Mouse (Mus musculus): ENCODE measurements around the gene Idua. TPM values are rescaled to one million over a fixed set of nuclear protein-coding genes. Genes with fewer than 3 reads are reported as not detected.

Idua gene
- polyA plus RNA-seq, 1 experiment from 2014 or later: 15.5 TPM

DNA sequence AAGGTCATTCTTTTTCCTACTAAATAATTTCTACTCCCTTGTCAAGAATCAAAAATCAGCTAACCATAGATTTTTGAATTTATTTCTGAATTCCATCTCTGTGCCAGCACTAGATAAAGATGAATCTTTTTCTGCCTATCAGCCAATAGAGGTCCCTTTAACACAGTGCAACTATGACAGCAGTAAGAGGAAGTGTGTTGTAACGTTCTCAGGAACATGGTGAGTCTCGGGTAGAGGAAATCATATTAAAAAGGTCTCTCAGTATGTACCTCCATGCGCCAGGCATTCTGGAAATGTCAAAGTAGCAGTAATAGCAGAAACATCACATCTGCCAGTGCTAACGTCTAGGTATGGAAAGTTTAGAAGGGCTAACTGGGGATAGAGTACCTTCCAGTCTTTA, 24.0 kb upstream of the Idua start:
- Histone ChIP-seq H3K27me3 (ENCODE audit: control insufficient read depth, insufficient read depth, low read length) (no peaks in the 10 kb centered on the region), H3K9me3 (replicated peaks; ENCODE audit: control insufficient read depth, low read length) (no peaks in the 10 kb centered on the region), H3K4me2 (ENCODE audit: low read depth, low read length) (no peak overlapping the region), H3K36me3 (ENCODE audit: control insufficient read depth, insufficient read depth) (0 out of 2 replicates have a peak, but pooled peaks cover 2% of the 10 kb centered on the region), H3K27ac (ENCODE audit: low read length) (no peak overlapping the region), H3K9ac (ENCODE audit: low read length) (no peak overlapping the region), H3K4me1 (ENCODE audit: control insufficient read depth, insufficient read depth, low read length) (no peaks in the 10 kb centered on the region), H3K4me3 (ENCODE audit: low read length) (no peak overlapping the region)
- ATAC-seq (replicated peaks; ENCODE audit: extremely low read depth, insufficient read depth, low FRiP score): no peak
- WGBS: 65% methylated on average over 4 of the region's 4 CpGs

DNA sequence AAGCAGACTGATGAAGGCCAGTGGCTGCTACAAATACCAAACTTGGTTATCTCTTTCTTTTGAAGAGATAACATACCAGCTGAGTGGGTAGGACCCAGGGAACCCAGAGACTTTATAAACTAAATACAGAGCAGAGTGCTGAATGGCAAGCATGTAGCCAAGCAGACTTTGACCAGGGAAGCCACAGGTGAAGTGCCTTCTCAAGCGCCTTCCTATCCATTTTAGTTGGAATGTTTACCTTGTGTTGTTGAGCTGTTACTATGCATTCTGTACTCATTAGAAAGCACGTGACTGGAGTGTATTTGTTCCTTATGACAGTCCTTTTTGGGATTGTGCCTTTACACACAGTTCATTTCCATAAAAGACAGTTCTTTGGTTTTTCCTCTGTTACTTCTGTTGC, 16.5 kb upstream of the Idua start:
- Histone ChIP-seq H3K4me2 (ENCODE audit: low read depth, low read length) (no peak overlapping the region), H3K36me3 (ENCODE audit: control insufficient read depth, insufficient read depth) (peaks cover 24% of the 10 kb centered on the region), H3K9ac (ENCODE audit: low read length) (no peak overlapping the region), H3K4me3 (ENCODE audit: low read length) (no peak overlapping the region), H3K27me3 (ENCODE audit: control insufficient read depth, insufficient read depth, low read length) (no peaks in the 10 kb centered on the region), H3K4me1 (ENCODE audit: control insufficient read depth, insufficient read depth, low read length) (0 out of 2 replicates have a peak, but pooled peaks cover 3% of the 10 kb centered on the region), H3K27ac (ENCODE audit: low read length) (no peak overlapping the region), H3K9me3 (replicated peaks; ENCODE audit: control insufficient read depth, low read length) (no peaks in the 10 kb centered on the region)
- ATAC-seq (replicated peaks; ENCODE audit: extremely low read depth, insufficient read depth, low FRiP score): no peak
- 43% methylated on average over 2 of the region's 2 CpGs for WGBS

DNA sequence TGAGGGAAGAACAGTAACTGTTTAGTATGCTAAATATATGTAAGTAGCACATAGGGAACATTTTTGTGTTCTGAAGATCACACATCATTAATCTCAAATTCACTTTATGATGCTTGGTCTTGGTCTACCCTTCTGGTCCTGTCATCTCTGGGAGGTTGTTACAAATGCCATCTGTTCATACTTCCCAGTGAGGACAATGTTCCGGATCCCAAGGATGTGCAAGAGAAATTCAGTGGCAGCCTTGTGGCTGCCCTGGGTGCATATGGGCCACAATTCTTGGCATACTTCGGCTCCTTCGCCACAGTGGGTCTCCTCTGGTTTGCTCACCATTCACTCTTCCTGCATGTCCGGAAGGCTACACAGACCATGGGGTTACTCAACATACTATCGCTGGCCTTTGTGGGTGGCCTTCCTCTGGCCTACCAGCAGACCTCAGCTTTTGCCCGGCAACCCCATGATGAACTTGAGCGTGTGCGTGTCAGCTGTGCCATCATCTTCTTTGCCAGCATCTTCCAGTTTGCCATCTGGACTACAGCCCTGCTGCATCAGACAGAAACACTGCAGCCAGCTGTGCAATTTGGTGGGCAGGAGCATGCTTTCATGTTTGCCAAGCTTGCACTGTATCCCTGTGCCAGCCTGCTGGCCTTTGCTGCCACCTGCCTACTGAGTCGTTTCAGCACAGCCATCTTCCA, 14.3 kb upstream of the Idua start:
- WGBS: 85% methylated on average over 9 of the region's 9 CpGs
- no peak overlapping the region for H3K4me3 ChIP-seq (ENCODE audit: low read length)
- no peak for ATAC-seq (replicated peaks; ENCODE audit: extremely low read depth, insufficient read depth, low FRiP score)

DNA sequence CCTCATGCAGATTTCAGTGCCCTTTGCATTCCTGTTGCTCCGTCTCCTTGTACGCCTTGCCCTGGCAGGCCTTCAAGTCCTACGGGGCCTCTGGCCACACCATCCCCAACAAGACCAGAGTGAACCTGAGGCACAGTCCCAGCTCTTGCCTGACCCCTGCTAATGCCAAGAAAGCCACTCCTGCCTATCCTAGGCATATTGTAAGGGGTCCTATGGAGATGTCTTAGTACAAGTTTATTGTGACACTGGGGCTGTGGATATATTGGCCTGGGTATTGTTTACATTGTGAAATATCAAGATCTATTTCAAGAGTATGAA, 13.8 kb upstream of the Idua start:
- Histone ChIP-seq H3K4me3 (ENCODE audit: low read length) (no peak overlapping the region), H3K4me2 (ENCODE audit: low read depth, low read length) (no peak overlapping the region), H3K27me3 (ENCODE audit: control insufficient read depth, insufficient read depth, low read length) (no peaks in the 10 kb centered on the region), H3K9me3 (replicated peaks; ENCODE audit: control insufficient read depth, low read length) (no peaks in the 10 kb centered on the region), H3K27ac (ENCODE audit: low read length) (no peak overlapping the region), H3K9ac (ENCODE audit: low read length) (no peak overlapping the region), H3K4me1 (ENCODE audit: control insufficient read depth, insufficient read depth, low read length) (0 out of 2 replicates have a peak, but pooled peaks cover 3% of the 10 kb centered on the region), H3K36me3 (ENCODE audit: control insufficient read depth, insufficient read depth) (peaks cover 34% of the 10 kb centered on the region)
- ATAC-seq (replicated peaks; ENCODE audit: extremely low read depth, insufficient read depth, low FRiP score): no peak
- 82% methylated on average over 3 of the region's 3 CpGs for WGBS

More for the DNA sequence above, 14.3 kb upstream of the Idua start:
- Histone ChIP-seq H3K4me1 (ENCODE audit: control insufficient read depth, insufficient read depth, low read length) (0 out of 2 replicates have a peak, but pooled peaks cover 3% of the 10 kb centered on the region), H3K4me2 (ENCODE audit: low read depth, low read length) (no peak overlapping the region), H3K9me3 (replicated peaks; ENCODE audit: control insufficient read depth, low read length) (no peaks in the 10 kb centered on the region), H3K36me3 (ENCODE audit: control insufficient read depth, insufficient read depth) (peaks cover 34% of the 10 kb centered on the region), H3K9ac (ENCODE audit: low read length) (no peak overlapping the region), H3K27ac (ENCODE audit: low read length) (no peak overlapping the region), H3K27me3 (ENCODE audit: control insufficient read depth, insufficient read depth, low read length) (no peaks in the 10 kb centered on the region)

DNA sequence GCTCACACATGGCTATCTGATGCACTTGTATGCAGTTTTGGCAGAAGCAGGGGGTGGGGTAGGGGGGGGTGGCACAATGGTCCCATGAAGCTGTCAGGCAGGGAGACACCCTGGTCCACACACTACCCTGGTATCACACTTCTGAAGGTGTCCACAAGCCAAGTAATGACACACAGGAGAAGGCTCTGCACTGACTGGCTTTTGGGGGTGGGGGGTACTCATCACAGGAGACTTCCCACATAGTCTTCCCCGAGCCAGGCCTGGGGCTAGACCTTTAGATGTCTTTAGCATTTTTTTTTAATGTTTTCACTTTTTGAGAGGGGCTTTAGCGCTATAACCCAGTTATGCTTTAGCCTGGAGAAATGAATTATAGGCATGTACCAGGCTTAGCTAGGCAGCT, 12.8 kb upstream of the Idua start:
- no peak overlapping the region for H3K4me2 ChIP-seq (ENCODE audit: low read depth, low read length)
- WGBS: 81% methylated on average over 2 of the region's 2 CpGs
- H3K4me3 ChIP-seq (ENCODE audit: low read length): no peak overlapping the region
- H3K9ac ChIP-seq (ENCODE audit: low read length): no peak overlapping the region
- H3K27ac ChIP-seq (ENCODE audit: low read length): no peak overlapping the region
- no peak for ATAC-seq (replicated peaks; ENCODE audit: extremely low read depth, insufficient read depth, low FRiP score)
- no peaks in the 10 kb centered on the region for H3K27me3 ChIP-seq (ENCODE audit: control insufficient read depth, insufficient read depth, low read length)
- H3K36me3 ChIP-seq (ENCODE audit: control insufficient read depth, insufficient read depth): peaks cover 34% of the 10 kb centered on the region
- 0 out of 2 replicates have a peak, but pooled peaks cover 3% of the 10 kb centered on the region for H3K4me1 ChIP-seq (ENCODE audit: control insufficient read depth, insufficient read depth, low read length)
- no peaks in the 10 kb centered on the region for H3K9me3 ChIP-seq (replicated peaks; ENCODE audit: control insufficient read depth, low read length)

DNA sequence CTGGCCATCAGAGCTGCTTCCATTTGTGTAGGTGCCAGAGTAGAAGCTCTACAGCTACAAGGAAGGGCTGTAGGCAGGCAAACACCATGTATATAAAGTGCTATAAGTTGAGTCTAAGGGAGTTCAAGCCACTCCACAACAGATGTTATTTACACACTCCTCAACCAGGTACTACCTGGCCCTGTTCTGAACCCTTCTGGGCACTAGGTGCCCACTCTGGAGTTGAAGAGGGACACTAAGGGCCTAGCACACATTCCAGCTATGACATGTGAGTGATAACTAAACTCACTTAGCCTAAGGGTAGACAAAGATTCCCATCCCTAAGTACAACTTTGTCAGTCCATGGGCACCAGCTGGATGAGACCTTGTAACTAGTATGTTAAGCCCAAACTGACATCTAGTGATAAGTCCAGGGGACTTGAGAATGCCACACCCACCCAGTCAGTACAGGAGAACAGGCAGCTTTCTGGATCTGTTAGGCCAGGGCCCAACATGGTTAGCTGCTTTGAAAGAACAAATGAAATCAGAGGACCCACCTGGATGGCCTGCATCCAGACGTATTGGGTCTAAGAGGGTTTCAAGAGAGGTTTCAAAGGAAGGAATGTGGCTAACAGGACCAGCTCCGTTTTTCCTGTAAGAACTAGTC, 12.2 kb upstream of the Idua start:
- Histone ChIP-seq H3K4me2 (ENCODE audit: low read depth, low read length) (no peak overlapping the region), H3K4me3 (ENCODE audit: low read length) (no peak overlapping the region), H3K27me3 (ENCODE audit: control insufficient read depth, insufficient read depth, low read length) (no peaks in the 10 kb centered on the region), H3K27ac (ENCODE audit: low read length) (no peak overlapping the region), H3K4me1 (ENCODE audit: control insufficient read depth, insufficient read depth, low read length) (0 out of 2 replicates have a peak, but pooled peaks cover 3% of the 10 kb centered on the region), H3K36me3 (ENCODE audit: control insufficient read depth, insufficient read depth) (peaks cover 36% of the 10 kb centered on the region), H3K9me3 (replicated peaks; ENCODE audit: control insufficient read depth, low read length) (no peaks in the 10 kb centered on the region), H3K9ac (ENCODE audit: low read length) (no peak overlapping the region)
- ATAC-seq (replicated peaks; ENCODE audit: extremely low read depth, insufficient read depth, low FRiP score): no peak
- WGBS: 68% methylated on average over 2 of the region's 2 CpGs

DNA sequence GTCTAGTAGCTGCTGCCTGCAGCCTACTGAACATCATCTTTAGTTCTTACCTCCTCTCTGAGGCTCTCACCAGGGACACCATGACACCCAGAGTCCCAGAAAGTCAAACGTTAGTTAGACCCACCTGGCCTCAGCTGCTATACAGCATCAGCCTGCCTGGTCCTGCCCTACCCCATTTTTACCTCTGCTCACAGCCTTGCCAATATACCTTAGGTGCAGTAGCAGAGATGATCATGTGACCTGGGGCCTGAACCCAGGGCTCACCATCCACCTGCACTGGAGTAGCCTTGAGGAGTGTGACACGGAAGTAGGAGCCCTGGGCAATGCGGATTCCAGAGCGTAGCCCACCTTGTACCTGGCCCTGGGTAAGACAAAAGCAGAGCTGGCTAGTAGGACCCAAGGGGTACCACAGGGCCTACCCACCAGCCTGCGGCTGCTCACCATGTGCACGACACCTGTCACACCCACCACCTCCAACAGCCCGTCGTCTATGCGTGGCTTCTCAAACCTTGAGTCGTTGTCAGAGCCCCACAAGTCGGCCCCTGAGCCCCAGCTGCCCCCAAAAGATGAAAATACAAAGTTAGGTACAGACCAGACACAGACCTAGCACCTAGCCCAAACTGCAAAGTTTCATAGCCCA, 11.1 kb upstream of the Idua start:
- no peaks in the 10 kb centered on the region for H3K27me3 ChIP-seq (ENCODE audit: control insufficient read depth, insufficient read depth, low read length)
- no peak for ATAC-seq (replicated peaks; ENCODE audit: extremely low read depth, insufficient read depth, low FRiP score)
- 86% methylated on average over 11 of the region's 11 CpGs for WGBS
- H3K4me3 ChIP-seq (ENCODE audit: low read length): no peak overlapping the region
- H3K9me3 ChIP-seq (replicated peaks; ENCODE audit: control insufficient read depth, low read length): no peaks in the 10 kb centered on the region
- H3K36me3 ChIP-seq (ENCODE audit: control insufficient read depth, insufficient read depth): peaks cover 43% of the 10 kb centered on the region
- H3K9ac ChIP-seq (ENCODE audit: low read length): no peak overlapping the region
- no peak overlapping the region for H3K4me2 ChIP-seq (ENCODE audit: low read depth, low read length)
- H3K27ac ChIP-seq (ENCODE audit: low read length): no peak overlapping the region
- H3K4me1 ChIP-seq (ENCODE audit: control insufficient read depth, insufficient read depth, low read length): no peaks in the 10 kb centered on the region

DNA sequence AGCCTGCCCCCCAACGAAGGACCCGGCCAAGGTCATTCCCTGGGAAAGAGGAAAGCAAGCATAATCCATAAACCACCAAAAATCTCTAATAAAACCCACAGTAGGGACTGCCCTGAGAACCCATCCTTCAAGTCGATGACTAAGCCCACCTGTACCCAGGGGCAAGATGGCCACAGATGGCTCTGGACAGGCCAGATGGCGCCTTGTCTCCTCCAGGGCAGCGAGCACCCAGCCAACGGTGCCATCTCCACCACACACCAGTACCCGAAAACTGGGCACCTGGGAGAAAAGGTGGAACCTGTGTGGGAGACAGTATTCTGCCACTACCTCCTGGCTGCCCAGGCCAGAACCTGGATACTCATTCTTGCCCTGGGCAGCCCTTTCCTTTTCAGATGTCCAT, 9.8 kb upstream of the Idua start:
- no peaks in the 10 kb centered on the region for H3K9me3 ChIP-seq (replicated peaks; ENCODE audit: control insufficient read depth, low read length)
- no peak overlapping the region for H3K4me3 ChIP-seq (ENCODE audit: low read length)
- no peak for ATAC-seq (replicated peaks; ENCODE audit: extremely low read depth, insufficient read depth, low FRiP score)
- no peaks in the 10 kb centered on the region for H3K4me1 ChIP-seq (ENCODE audit: control insufficient read depth, insufficient read depth, low read length)
- no peak overlapping the region for H3K27ac ChIP-seq (ENCODE audit: low read length)
- no peak overlapping the region for H3K4me2 ChIP-seq (ENCODE audit: low read depth, low read length)
- no peak overlapping the region for H3K9ac ChIP-seq (ENCODE audit: low read length)
- WGBS: 83% methylated on average over 7 of the region's 7 CpGs
- H3K27me3 ChIP-seq (ENCODE audit: control insufficient read depth, insufficient read depth, low read length): no peaks in the 10 kb centered on the region
- H3K36me3 ChIP-seq (ENCODE audit: control insufficient read depth, insufficient read depth): peaks cover 48% of the 10 kb centered on the region

DNA sequence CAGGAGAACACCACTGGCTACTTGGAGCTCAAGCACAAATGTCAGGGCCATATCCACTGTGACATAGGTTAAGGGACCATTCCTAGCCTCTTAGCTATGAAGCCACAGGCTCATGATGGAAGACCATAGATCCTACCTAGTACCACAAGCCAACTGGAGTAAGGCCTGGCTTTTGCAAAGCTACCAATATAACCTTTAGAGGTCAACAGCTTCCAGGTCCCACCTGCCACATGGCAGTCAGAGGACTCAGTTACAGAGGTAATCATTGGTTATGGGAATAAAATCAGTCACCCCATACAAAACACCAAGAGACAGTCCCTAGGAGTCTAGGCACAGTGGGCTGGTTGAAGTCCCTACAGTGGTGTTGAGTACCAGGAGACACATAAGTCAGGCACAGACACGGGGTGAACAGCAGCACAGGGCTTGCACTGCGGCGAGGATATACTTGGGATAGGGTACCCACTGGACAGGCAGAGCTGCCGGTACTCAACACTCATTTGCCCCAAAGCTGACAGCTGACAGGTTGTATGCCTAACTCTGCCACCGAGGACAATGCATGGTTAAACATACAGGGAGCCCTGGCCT, 8.9 kb upstream of the Idua start:
- Histone ChIP-seq H3K4me3 (ENCODE audit: low read length) (no peak overlapping the region), H3K4me2 (ENCODE audit: low read depth, low read length) (no peak overlapping the region), H3K9ac (ENCODE audit: low read length) (no peak overlapping the region), H3K27me3 (ENCODE audit: control insufficient read depth, insufficient read depth, low read length) (no peaks in the 10 kb centered on the region), H3K4me1 (ENCODE audit: control insufficient read depth, insufficient read depth, low read length) (no peaks in the 10 kb centered on the region), H3K36me3 (ENCODE audit: control insufficient read depth, insufficient read depth) (peaks cover 47% of the 10 kb centered on the region), H3K27ac (ENCODE audit: low read length) (no peak overlapping the region), H3K9me3 (replicated peaks; ENCODE audit: control insufficient read depth, low read length) (no peaks in the 10 kb centered on the region)
- ATAC-seq (replicated peaks; ENCODE audit: extremely low read depth, insufficient read depth, low FRiP score): no peak
- WGBS: 78% methylated on average over 5 of the region's 5 CpGs

All from heart, embryonic 16.5 days (tissue).